Mouse (Mus musculus) erythroid progenitor cell, adult 5-6 weeks (primary cell): Measurements from ENCODE around the gene Zyg11a. TPM values are rescaled to one million over a fixed set of nuclear protein-coding genes. Genes with fewer than 3 reads are reported as not detected.
"Not testable (repeated sequence)": the region's sequence is repeated elsewhere in the genome, so short reads cannot be mapped to it uniquely, and the experiment has no call there.

Experiments
- ATAC-seq: replicated peaks from 2 replicates; pipeline ENCODE4 v1.8.0; 2016; ENCODE audit warnings: moderate number of reproducible peaks, mild to moderate bottlenecking, moderate TSS enrichment, inconsistent platforms; ENCODE audit not compliant: poor library complexity, low FRiP score, severe bottlenecking
- total RNA-seq, 2 experiments: library from RNA; stranded (forward) in 1 of 2; stranded (reverse) in 1 of 2; fragments of 150-400 nt in 1 of 2; fragments of 186-747, 209-891 nt in 1 of 2; gene quantifications; 2 replicates each; pipeline versions ENCODE4 v1.2.3 to v1.2.4; 2015 to 2017; ENCODE audit warnings: low replicate concordance in 2 of 2

Zyg11a gene
- total RNA-seq, 2 experiments from 2014 or later = not detected

GRCm38 (mm10) chr4:108155141-108155540 lies 62.7 kb downstream of the Zyg11a start:
- ATAC-seq = not testable (repeated sequence)

DNA sequence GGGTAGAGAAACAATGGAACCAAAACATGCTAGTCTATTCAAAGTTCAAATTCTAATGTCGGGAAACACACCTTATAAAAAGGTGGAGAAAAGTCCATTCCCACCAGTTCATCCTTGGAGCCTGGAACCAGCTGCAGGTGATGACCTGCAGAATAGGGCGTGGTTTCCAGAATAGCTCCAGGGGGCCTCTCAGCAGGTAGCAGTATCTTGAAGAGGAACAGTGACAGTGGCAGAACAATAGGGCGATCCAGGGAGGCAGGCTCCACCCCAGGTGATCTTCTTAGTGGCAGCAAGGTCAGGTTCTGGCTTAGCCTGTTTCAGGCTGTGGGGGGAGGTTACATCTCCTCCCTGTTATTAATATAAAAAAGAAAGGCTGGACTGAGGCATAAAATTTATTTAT lies 72.3 kb downstream of the Zyg11a start:
- not testable (repeated sequence) for ATAC-seq

GRCm38 (mm10) chr4:108144880-108145279 lies 73.0 kb downstream of the Zyg11a start, which contains the start of gene Scp2:
Scp2 (minus strand) TSS chr4:108144998.
- ATAC-seq = no peak

DNA sequence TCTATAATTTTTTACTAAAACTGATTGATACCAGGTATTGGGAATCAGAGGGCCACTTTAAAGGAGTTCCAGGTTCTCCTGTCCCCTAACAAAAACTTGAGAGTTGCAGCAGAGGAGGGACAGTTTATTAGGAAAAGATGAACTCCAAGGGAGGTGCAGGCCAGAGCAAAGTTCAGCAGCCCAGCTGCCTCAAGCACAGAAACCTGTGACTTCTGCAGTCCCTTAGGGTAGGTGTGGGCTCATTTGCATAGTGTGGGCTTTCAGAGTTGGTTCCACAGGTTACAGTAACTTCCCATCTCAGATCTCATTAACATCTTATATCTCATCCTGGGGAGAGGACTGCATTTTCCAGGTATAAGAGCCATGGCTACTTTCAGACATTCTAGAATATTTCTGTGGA lies 74.1 kb downstream of the Zyg11a start:
- ATAC-seq = no peak

GRCm38 (mm10) chr4:108143178-108143577 lies 74.7 kb downstream of the Zyg11a start:
- ATAC-seq = not testable (repeated sequence)

GRCm38 (mm10) chr4:108136938-108137337 lies 80.9 kb downstream of the Zyg11a start:
- no peak for ATAC-seq

Other genes starting within 250 kb of the Zyg11a start
- not detected in 2 replicates for gene Slc1a7, start 249.7 kb downstream of the Zyg11a start, total RNA-seq (2015; ENCODE audit: low replicate concordance)
- gene Slc1a7, start 249.7 kb downstream of the Zyg11a start, total RNA-seq (2017; ENCODE audit: low replicate concordance) = not detected in 2 replicates
- not detected in 2 replicates for gene Podn, start 121.6 kb downstream of the Zyg11a start, total RNA-seq (2015; ENCODE audit: low replicate concordance)
- 0.13 TPM in 1 of 2 replicates, not detected in the other for gene Podn, start 121.6 kb downstream of the Zyg11a start, total RNA-seq (2017; ENCODE audit: low replicate concordance)
- 71.3 and 122 TPM in 2 replicates for gene Scp2, start 73.0 kb downstream of the Zyg11a start, total RNA-seq (2015; ENCODE audit: low replicate concordance)
- gene Scp2, start 73.0 kb downstream of the Zyg11a start, total RNA-seq (2017; ENCODE audit: low replicate concordance) = 52.6 and 102 TPM in 2 replicates
- 6.7 TPM in 1 of 2 replicates, not detected in the other for gene Echdc2, start 52.6 kb downstream of the Zyg11a start, total RNA-seq (2015; ENCODE audit: low replicate concordance)
- gene Echdc2, start 52.6 kb downstream of the Zyg11a start, total RNA-seq (2017; ENCODE audit: low replicate concordance) = not detected in 2 replicates
- gene Zyg11b, start 83.0 kb upstream of the Zyg11a start, total RNA-seq (2015; ENCODE audit: low replicate concordance) = 3.8 and 5.0 TPM in 2 replicates
- gene Zyg11b, start 83.0 kb upstream of the Zyg11a start, total RNA-seq (2017; ENCODE audit: low replicate concordance) = 2.0 and 4.5 TPM in 2 replicates
- gene Coa7, start 110.1 kb upstream of the Zyg11a start, total RNA-seq (2015; ENCODE audit: low replicate concordance) = 2.5 TPM in 1 of 2 replicates, not detected in the other
- 2.8 and 11.9 TPM in 2 replicates for gene Coa7, start 110.1 kb upstream of the Zyg11a start, total RNA-seq (2017; ENCODE audit: low replicate concordance)
- gene Shisal2a, start 165.3 kb upstream of the Zyg11a start, total RNA-seq (2015; ENCODE audit: low replicate concordance) = not detected in 2 replicates
- gene Shisal2a, start 165.3 kb upstream of the Zyg11a start, total RNA-seq (2017; ENCODE audit: low replicate concordance) = not detected in 2 replicates
- gene Gpx7, start 188.9 kb upstream of the Zyg11a start, total RNA-seq (2015; ENCODE audit: low replicate concordance) = not detected in 2 replicates
- not detected in 2 replicates for gene Gpx7, start 188.9 kb upstream of the Zyg11a start, total RNA-seq (2017; ENCODE audit: low replicate concordance)
- 61.2 and 64.5 TPM in 2 replicates for gene Tut4, start 241.4 kb upstream of the Zyg11a start, total RNA-seq (2015; ENCODE audit: low replicate concordance)
- gene Tut4, start 241.4 kb upstream of the Zyg11a start, total RNA-seq (2017; ENCODE audit: low replicate concordance) = 16.7 and 17.2 TPM in 2 replicates